Mouse (Mus musculus) limb, embryonic 11.5 days (tissue): ENCODE measurements around the gene Slc29a2. TPM values are rescaled to one million over a fixed set of nuclear protein-coding genes. Genes with fewer than 3 reads are reported as not detected.

ENCODE experiments used
- ATAC-seq: fragments of 200-750 bp; cut with Nextera tagmentation; 2 replicates; pipeline ENCODE4 v1.8.0; 2017; ENCODE audit warnings: low read depth; ENCODE audit not compliant: insufficient number of reproducible peaks, low FRiP score, low TSS enrichment
- DNase-seq: peaks from one replicate; pipeline ENCODE4 v3.0.0-alpha.2; 2015; ENCODE audit warnings: low spot score
- H3K27ac ChIP-seq: fragments of 300-500 bp; sonication (generic); replicated peaks from 2 replicates; pipeline ENCODE4 v1.5.1; 2014; ENCODE audit warnings: low read depth, mild to moderate bottlenecking, low read length
- H3K27me3 ChIP-seq: fragments of 300-500 bp; sonication (generic); 2 replicates; pipeline ENCODE4 v1.6.1; 2014; ENCODE audit warnings: mild to moderate bottlenecking, low read length, mixed read lengths; ENCODE audit not compliant: control insufficient read depth, insufficient read depth
- H3K36me3 ChIP-seq: fragments of 300-500 bp; sonication (generic); 2 replicates; pipeline ENCODE4 v1.6.1; 2014; ENCODE audit warnings: mild to moderate bottlenecking, low read length, moderate library complexity, mixed read lengths; ENCODE audit not compliant: control insufficient read depth, insufficient read depth
- H3K4me1 ChIP-seq: fragments of 300-500 bp; sonication (generic); 2 replicates; pipeline ENCODE4 v1.6.1; 2014; ENCODE audit warnings: low read length, mixed read lengths; ENCODE audit not compliant: control insufficient read depth, insufficient read depth
- H3K4me2 ChIP-seq: fragments of 300-500 bp; sonication (generic); 2 replicates; pipeline ENCODE4 v1.6.1; 2014; ENCODE audit warnings: low read depth, mild to moderate bottlenecking, moderate library complexity; ENCODE audit not compliant: severe bottlenecking
- H3K4me3 ChIP-seq: fragments of 300-500 bp; sonication (generic); 2 replicates; pipeline ENCODE4 v1.5.1; 2014; ENCODE audit warnings: low read depth, low read length
- H3K9ac ChIP-seq: fragments of 300-500 bp; sonication (generic); 2 replicates; pipeline ENCODE4 v1.6.1; 2014; ENCODE audit warnings: mild to moderate bottlenecking, low read length
- H3K9me3 ChIP-seq: fragments of 300-500 bp; sonication (generic); 2 replicates; pipeline ENCODE4 v1.6.1; 2016; ENCODE audit warnings: low read length; ENCODE audit not compliant: control insufficient read depth
- WGBS: fragments of 180-500 bp; shearing (Covaris S2); extraction: QIAGEN DNeasy Blood & Tissue Kit; methylation state at CpG from one replicate; pipeline ENCODE4 v1.1.7; 2014; 5-methylcytosine and 5-hydroxymethylcytosine counted together
- polyA plus RNA-seq: library from polyadenylated mRNA; unstranded; fragments of >200 nt; fragmentation: Nextera tagmentation; extraction: Ambion mirVana; gene quantifications from 2 replicates; pipeline ENCODE4 v1.2.1, GENCODE M21; 2014

Gene Slc29a2
- polyA plus RNA-seq: 5.0 and 6.0 TPM in 2 replicates

- Histone ChIP-seq H3K27me3 (no peaks in the 10 kb centered on the region), H3K36me3 (no peaks in the 10 kb centered on the region), H3K4me2 (peak within 1 kb of the TSS; percentile 75), H3K4me3 (peak within 1 kb of the TSS; percentile 54), H3K9me3 (no peaks in the 10 kb centered on the region), H3K27ac (peak within 1 kb of the TSS; percentile 48), H3K9ac (peak within 1 kb of the TSS; percentile 80), H3K4me1 (no peaks in the 10 kb centered on the region)
- DNase-seq (peak; percentile 96), ATAC-seq (peak; percentile 97)
- under 1% methylated on average over 62 of the region's 62 CpGs for WGBS
These were observed at the start of gene Slc29a2 for GRCm38 (mm10) chr19:5023621-5024479. Gene Slc29a2, plus strand, starts transcription at chr19:5023860.

GRCm38 (mm10) chr19:4981767-4982166 is 41.9 kb upstream of the Slc29a2 start:
- no peak overlapping the region for H3K9ac ChIP-seq
- H3K27me3 ChIP-seq: peaks cover 9% of the 10 kb centered on the region; the same call in 1 of the 2 replicates
- H3K4me1 ChIP-seq: no peaks in the 10 kb centered on the region
- H3K9me3 ChIP-seq: no peaks in the 10 kb centered on the region
- no peak overlapping the region for H3K4me2 ChIP-seq
- DNase-seq (peak; percentile 50), ATAC-seq (no peak)
- no peak overlapping the region for H3K4me3 ChIP-seq
- no peak overlapping the region for H3K27ac ChIP-seq
- no peaks in the 10 kb centered on the region for H3K36me3 ChIP-seq

DNA sequence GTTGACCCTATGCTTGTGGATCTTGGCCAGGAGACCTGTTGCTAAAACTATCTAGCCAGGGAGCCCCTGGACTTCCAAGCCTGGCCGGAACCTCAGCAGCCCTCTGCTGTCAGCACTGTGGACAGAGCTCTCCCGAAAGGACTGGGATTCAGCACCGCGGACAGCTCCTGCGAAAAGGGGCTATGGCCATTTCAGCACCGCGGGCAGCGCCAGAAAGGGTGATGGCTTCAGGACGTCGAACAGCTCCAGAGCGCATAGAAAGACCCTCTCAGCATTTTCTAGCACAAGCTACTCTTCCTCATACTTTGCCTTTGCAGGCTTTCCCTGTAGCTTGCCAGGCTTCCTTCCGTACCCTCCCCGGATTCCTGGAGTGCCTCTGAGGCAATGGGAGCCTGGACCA is 34.6 kb upstream of the Slc29a2 start:
- H3K27ac ChIP-seq: no peak overlapping the region
- peaks cover 45% of the 10 kb centered on the region for H3K27me3 ChIP-seq
- no peak overlapping the region for H3K4me2 ChIP-seq
- 4% methylated on average over 13 of the region's 13 CpGs for WGBS
- H3K4me1 ChIP-seq: no peaks in the 10 kb centered on the region
- no peak overlapping the region for H3K9ac ChIP-seq
- peak; percentile 100 for DNase-seq
- no peak for ATAC-seq
- no peak overlapping the region for H3K4me3 ChIP-seq
- H3K36me3 ChIP-seq: no peaks in the 10 kb centered on the region
- no peaks in the 10 kb centered on the region for H3K9me3 ChIP-seq

- Histone ChIP-seq H3K36me3 (no peaks in the 10 kb centered on the region), H3K4me3 (no peak overlapping the region), H3K4me1 (no peaks in the 10 kb centered on the region), H3K9me3 (no peaks in the 10 kb centered on the region), H3K4me2 (no peak overlapping the region), H3K27me3 (peaks cover 39% of the 10 kb centered on the region), H3K9ac (no peak overlapping the region), H3K27ac (no peak overlapping the region)
- 20% methylated on average over 46 of the region's 47 CpGs for WGBS
- no peak for DNase-seq
- ATAC-seq: no peak
These were observed 34.0 kb upstream of the Slc29a2 start for GRCm38 (mm10) chr19:4989434-4990255.

DNA sequence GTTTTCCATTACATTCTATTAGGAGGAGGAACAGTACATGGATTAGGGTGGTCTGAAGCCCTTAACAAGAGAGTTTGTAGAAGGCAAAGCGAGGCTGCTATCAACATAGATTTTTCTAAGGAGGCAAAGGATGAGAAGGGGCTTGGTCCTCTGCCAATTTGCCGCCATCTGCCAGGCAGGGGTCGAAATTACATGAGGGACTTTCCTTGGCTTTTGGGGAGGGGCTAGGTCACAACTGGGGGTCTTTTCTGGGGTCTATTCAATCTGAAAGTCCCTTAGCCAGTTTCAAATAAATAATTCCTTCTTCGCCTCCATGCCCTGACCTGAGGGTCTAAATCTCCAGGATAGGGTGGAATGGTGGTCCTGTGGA is 33.4 kb upstream of the Slc29a2 start, which contains the start of gene Npas4:
Gene Npas4, minus strand, starts transcription at position 61 of the 370 bp plus-strand sequence.
- Histone ChIP-seq H3K36me3 (no peaks in the 10 kb centered on the region), H3K9ac (no peak within 1 kb of the TSS), H3K4me3 (no peak within 1 kb of the TSS), H3K4me2 (no peak within 1 kb of the TSS), H3K9me3 (no peaks in the 10 kb centered on the region), H3K27ac (no peak within 1 kb of the TSS), H3K4me1 (no peaks in the 10 kb centered on the region), H3K27me3 (peaks cover 39% of the 10 kb centered on the region)
- 20% methylated on average over 4 of the region's 4 CpGs for WGBS
- DNase-seq (no peak), ATAC-seq (no peak)

DNA sequence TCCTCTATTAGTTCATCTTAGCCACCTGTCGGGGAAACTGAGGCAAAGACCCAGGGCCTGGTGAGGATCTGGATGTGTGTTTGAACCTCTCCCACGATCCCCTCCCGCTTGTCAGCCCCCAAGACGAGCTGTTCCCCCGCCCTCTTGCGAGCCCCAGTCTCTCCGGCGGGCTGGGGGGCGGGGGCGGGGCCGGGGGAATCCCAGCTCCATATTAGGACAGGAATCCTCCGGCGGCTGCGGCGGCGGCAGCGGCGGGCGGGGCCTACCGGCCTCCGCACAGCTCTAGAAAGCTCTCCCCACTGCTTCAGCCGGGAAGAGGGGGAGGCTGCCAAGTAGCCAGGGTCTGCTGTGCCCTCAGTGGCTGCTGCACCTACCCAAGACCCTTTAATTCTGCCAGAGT is 32.9 kb upstream of the Slc29a2 start:
- ATAC-seq (no peak), DNase-seq (no peak)
- H3K27ac ChIP-seq: no peak overlapping the region
- no peak overlapping the region for H3K4me2 ChIP-seq
- H3K4me3 ChIP-seq: no peak overlapping the region
- H3K9ac ChIP-seq: no peak overlapping the region
- no peaks in the 10 kb centered on the region for H3K9me3 ChIP-seq
- peaks cover 36% of the 10 kb centered on the region for H3K27me3 ChIP-seq
- WGBS: 2% methylated on average over 22 of the region's 22 CpGs
- H3K4me1 ChIP-seq: no peaks in the 10 kb centered on the region
- H3K36me3 ChIP-seq: no peaks in the 10 kb centered on the region

DNA sequence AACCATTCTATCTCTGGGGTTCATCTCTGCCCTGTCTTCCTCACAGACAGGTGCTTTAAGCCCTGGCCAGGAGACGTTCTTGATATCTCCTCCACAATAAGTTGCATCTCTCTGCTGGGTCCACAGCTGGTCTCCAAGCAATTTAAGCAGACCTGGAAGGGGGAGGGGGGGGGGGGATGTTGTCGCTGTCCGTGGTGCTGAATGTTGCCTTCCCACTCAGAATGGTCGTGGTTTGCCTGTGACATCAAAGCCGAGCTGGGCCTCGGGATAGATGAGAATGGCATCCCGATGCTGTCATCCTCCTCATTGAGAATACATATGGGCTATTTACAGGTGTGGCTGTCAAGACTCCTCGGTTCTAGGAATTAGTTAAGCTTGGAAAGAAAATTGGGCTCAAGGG is 31.3 kb upstream of the Slc29a2 start:
- no peak for ATAC-seq
- Histone ChIP-seq H3K4me1 (no peaks in the 10 kb centered on the region), H3K27me3 (peaks cover 36% of the 10 kb centered on the region), H3K36me3 (no peaks in the 10 kb centered on the region), H3K9me3 (no peaks in the 10 kb centered on the region), H3K4me3 (no peak overlapping the region), H3K27ac (no peak overlapping the region), H3K9ac (no peak overlapping the region), H3K4me2 (no peak overlapping the region)
- DNase-seq: peak; percentile 64
- WGBS: 15% methylated on average over 8 of the region's 8 CpGs

- no peak overlapping the region for H3K27ac ChIP-seq
- H3K9ac ChIP-seq: no peak overlapping the region
- H3K4me3 ChIP-seq: no peak overlapping the region
- H3K36me3 ChIP-seq: no peaks in the 10 kb centered on the region
- no peak for DNase-seq
- peaks cover 36% of the 10 kb centered on the region for H3K27me3 ChIP-seq
- no peaks in the 10 kb centered on the region for H3K9me3 ChIP-seq
- no peak overlapping the region for H3K4me2 ChIP-seq
- ATAC-seq: no peak
- H3K4me1 ChIP-seq: no peaks in the 10 kb centered on the region
- 5% methylated on average over 9 of the region's 9 CpGs for WGBS
These were observed 30.8 kb upstream of the Slc29a2 start for GRCm38 (mm10) chr19:4992904-4993303.
